Mouse (Mus musculus) intestine, embryonic 15.5 days (tissue): ENCODE measurements around the gene Elof1. TPM values are rescaled to one million over a fixed set of nuclear protein-coding genes. Genes with fewer than 3 reads are reported as not detected.
"Not testable (repeated sequence)": the region's sequence is repeated elsewhere in the genome, so short reads cannot be mapped to it uniquely, and the experiment has no call there.

Experiments used
- ATAC-seq: fragments of 200-750 bp; cut with Nextera tagmentation; 2 replicates; pipeline ENCODE4 v1.8.0; 2017; ENCODE audit warnings: moderate TSS enrichment, moderate library complexity
- H3K27ac ChIP-seq: fragments of 300-500 bp; sonication (generic); 2 replicates; pipeline ENCODE4 v1.5.1; 2015; ENCODE audit warnings: mild to moderate bottlenecking, inconsistent platforms
- H3K27me3 ChIP-seq: fragments of 300-500 bp; sonication (generic); replicated peaks from 2 replicates; pipeline ENCODE4 v1.6.1; 2015; ENCODE audit warnings: inconsistent platforms
- H3K36me3 ChIP-seq: fragments of 300-500 bp; sonication (generic); 2 replicates; pipeline ENCODE4 v1.6.1; 2015; ENCODE audit warnings: inconsistent platforms
- H3K4me1 ChIP-seq: fragments of 300-500 bp; sonication (generic); replicated peaks from 2 replicates; pipeline ENCODE4 v1.6.1; 2015; ENCODE audit warnings: inconsistent platforms
- H3K4me2 ChIP-seq: fragments of 300-500 bp; sonication (generic); replicated peaks from 2 replicates; pipeline ENCODE4 v1.6.1; 2015; ENCODE audit warnings: mild to moderate bottlenecking, inconsistent platforms
- H3K4me3 ChIP-seq: fragments of 300-500 bp; sonication (generic); replicated peaks from 2 replicates; pipeline ENCODE4 v1.5.1; 2015; ENCODE audit warnings: inconsistent platforms
- H3K9ac ChIP-seq: fragments of 300-500 bp; sonication (generic); 2 replicates; pipeline ENCODE4 v1.6.1; 2015; ENCODE audit warnings: inconsistent platforms
- H3K9me3 ChIP-seq: fragments of 300-500 bp; sonication (generic); 2 replicates; pipeline ENCODE4 v1.6.1; 2016; ENCODE audit warnings: inconsistent platforms
- WGBS: fragments of 180-500 bp; shearing (Covaris S2); methylation state at CpG from one replicate; pipeline ENCODE4 v1.1.7; 2015; 5-methylcytosine and 5-hydroxymethylcytosine counted together
- polyA plus RNA-seq: library from polyadenylated mRNA; unstranded; fragments of >200 nt; fragmentation: Nextera tagmentation; extraction: Ambion mirVana; gene quantifications from 2 replicates; pipeline ENCODE4 v1.2.1, GENCODE M21; 2015

The Elof1 gene
- polyA plus RNA-seq, 1 experiment from 2014 or later, result 143 TPM

GRCm38 (mm10) chr9:22150946-22151345 lies 34.0 kb upstream of the Elof1 start:
- Histone ChIP-seq H3K9ac (no peak overlapping the region), H3K27ac (no peak overlapping the region), H3K4me1 (peaks cover 2% of the 10 kb centered on the region; the same call in 1 of the 2 replicates), H3K4me3 (no peak overlapping the region), H3K27me3 (no peaks in the 10 kb centered on the region), H3K4me2 (no peak overlapping the region), H3K36me3 (no peaks in the 10 kb centered on the region), H3K9me3 (0 out of 2 replicates have a peak, but pooled peaks cover 6% of the 10 kb centered on the region)
- no peak for ATAC-seq
- WGBS, result 86% methylated on average over 2 of the region's 2 CpGs

DNA sequence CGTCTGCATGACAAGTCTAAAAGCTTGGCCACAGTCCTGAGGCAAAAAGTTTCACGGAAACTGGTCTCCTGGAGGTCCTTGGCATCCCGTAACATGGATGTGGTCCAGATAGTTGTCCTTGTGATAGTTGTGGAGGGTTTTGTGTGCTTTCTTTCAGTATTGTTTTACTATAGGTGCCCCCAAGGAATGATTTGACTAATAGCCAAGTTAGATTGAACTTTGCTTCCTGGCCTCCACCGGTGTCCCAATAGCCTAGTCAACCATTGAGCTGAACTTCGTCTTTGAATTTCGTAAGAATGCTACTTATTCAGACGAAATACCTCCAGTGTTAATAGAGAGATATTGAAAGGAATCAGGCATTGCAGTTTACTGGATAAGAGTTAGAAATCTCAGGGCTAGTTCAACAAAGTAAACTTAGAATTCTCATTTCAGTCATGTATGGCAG lies 33.3 kb upstream of the Elof1 start:
- not testable (repeated sequence) for H3K9me3 ChIP-seq, H3K4me2 ChIP-seq, H3K4me3 ChIP-seq, H3K27me3 ChIP-seq, H3K9ac ChIP-seq, H3K36me3 ChIP-seq, H3K27ac ChIP-seq, ATAC-seq, H3K4me1 ChIP-seq
- 81% methylated on average over 7 of the region's 7 CpGs for WGBS

- no peaks in the 10 kb centered on the region for H3K36me3 ChIP-seq
- H3K27ac ChIP-seq, result no peak overlapping the region
- no peak overlapping the region for H3K4me3 ChIP-seq
- peak; percentile 72 for ATAC-seq
- no peaks in the 10 kb centered on the region for H3K27me3 ChIP-seq
- 71% methylated on average over 20 of the region's 20 CpGs for WGBS
- H3K4me2 ChIP-seq, result no peak overlapping the region
- H3K9me3 ChIP-seq, result 0 out of 2 replicates have a peak, but pooled peaks cover 6% of the 10 kb centered on the region
- H3K4me1 ChIP-seq, result no peaks in the 10 kb centered on the region
- H3K9ac ChIP-seq, result no peak overlapping the region
Measured at GRCm38 (mm10) chr9:22149426-22150248, 32.7 kb upstream of the Elof1 start.

GRCm38 (mm10) chr9:22144304-22144965 lies 27.5 kb upstream of the Elof1 start:
- Histone ChIP-seq H3K4me1 (no peaks in the 10 kb centered on the region), H3K4me3 (no peak overlapping the region), H3K27me3 (no peaks in the 10 kb centered on the region), H3K9ac (no peak overlapping the region), H3K36me3 (no peaks in the 10 kb centered on the region), H3K4me2 (no peak overlapping the region), H3K9me3 (0 out of 2 replicates have a peak, but pooled peaks cover 6% of the 10 kb centered on the region), H3K27ac (no peak overlapping the region)
- no peak for ATAC-seq
- 90% methylated on average over 8 of the region's 8 CpGs for WGBS

DNA sequence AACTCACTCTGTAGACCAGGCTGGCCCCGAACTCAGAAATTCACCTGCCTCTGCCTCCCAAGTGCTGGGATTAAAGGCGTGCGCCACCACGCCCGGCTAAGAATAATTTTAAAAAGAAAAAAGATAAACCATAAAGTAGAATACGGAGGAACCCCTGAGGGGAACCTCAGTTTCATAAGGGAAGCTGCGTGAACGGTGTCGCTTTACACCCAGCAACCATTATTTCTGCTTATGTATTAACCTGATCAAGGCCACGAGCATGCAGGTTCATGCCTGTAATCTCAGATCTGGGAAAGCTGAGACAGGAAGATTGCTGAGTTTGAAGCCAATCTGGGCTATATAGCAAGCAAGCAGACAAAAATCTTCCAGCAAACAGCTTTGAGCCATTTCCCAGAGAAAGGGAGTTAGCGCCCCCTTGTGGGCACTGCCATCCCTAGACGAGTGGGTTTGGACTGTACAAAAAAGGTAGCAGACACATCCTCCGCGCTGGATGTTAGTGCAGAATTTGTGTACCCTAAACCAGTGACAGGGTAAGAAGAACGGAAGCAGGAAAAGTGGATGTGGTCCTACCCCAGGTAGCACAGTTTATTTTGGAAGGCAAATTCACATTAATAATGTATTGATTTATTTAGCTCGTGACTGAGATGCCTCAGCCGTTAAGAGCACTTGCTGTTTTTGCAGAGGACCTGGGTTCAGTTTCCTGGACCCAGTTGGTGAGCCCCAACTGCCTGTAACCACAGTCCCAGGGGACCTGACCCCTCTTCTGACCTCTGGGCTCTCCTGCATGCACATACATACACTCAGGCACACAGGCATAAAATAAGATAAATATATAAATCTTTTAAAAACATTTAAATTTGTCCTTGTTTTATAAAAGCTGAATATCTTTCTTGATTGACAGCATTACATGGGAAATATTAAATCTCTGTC lies 26.4 kb upstream of the Elof1 start:
- H3K27ac ChIP-seq, result no peak overlapping the region
- H3K4me3 ChIP-seq, result no peak overlapping the region
- no peak overlapping the region for H3K9ac ChIP-seq
- 53% methylated on average over 17 of the region's 17 CpGs for WGBS
- no peak overlapping the region for H3K4me2 ChIP-seq
- no peaks in the 10 kb centered on the region for H3K27me3 ChIP-seq
- no peaks in the 10 kb centered on the region for H3K4me1 ChIP-seq
- peak; percentile 77 for ATAC-seq
- no peaks in the 10 kb centered on the region for H3K36me3 ChIP-seq
- H3K9me3 ChIP-seq, result 0 out of 2 replicates have a peak, but pooled peaks cover 6% of the 10 kb centered on the region

GRCm38 (mm10) chr9:22139746-22140145 lies 22.8 kb upstream of the Elof1 start:
- Histone ChIP-seq H3K4me1 (0 out of 2 replicates have a peak, but pooled peaks cover 4% of the 10 kb centered on the region), H3K27me3 (no peaks in the 10 kb centered on the region), H3K36me3 (no peaks in the 10 kb centered on the region), H3K9ac (no peak overlapping the region), H3K4me2 (no peak overlapping the region), H3K27ac (no peak overlapping the region), H3K4me3 (no peak overlapping the region), H3K9me3 (no peaks in the 10 kb centered on the region)
- no peak for ATAC-seq
- 86% methylated on average over 5 of the region's 5 CpGs for WGBS

GRCm38 (mm10) chr9:22138480-22138879 lies 21.5 kb upstream of the Elof1 start:
- H3K9ac ChIP-seq, result no peak overlapping the region
- H3K9me3 ChIP-seq, result no peaks in the 10 kb centered on the region
- no peak overlapping the region for H3K27ac ChIP-seq
- no peak overlapping the region for H3K4me3 ChIP-seq
- WGBS, result 44% methylated on average over 2 of the region's 2 CpGs
- no peaks in the 10 kb centered on the region for H3K27me3 ChIP-seq
- no peak for ATAC-seq
- H3K4me2 ChIP-seq, result no peak overlapping the region
- H3K4me1 ChIP-seq, result 0 out of 2 replicates have a peak, but pooled peaks cover 4% of the 10 kb centered on the region
- H3K36me3 ChIP-seq, result no peaks in the 10 kb centered on the region

- H3K27ac ChIP-seq, result no peak overlapping the region
- H3K4me1 ChIP-seq, result peaks cover 7% of the 10 kb centered on the region
- H3K4me2 ChIP-seq, result peak overlapping the region; percentile 33
- 15% methylated on average over 23 of the region's 23 CpGs for WGBS
- no peaks in the 10 kb centered on the region for H3K9me3 ChIP-seq
- H3K9ac ChIP-seq, result no peak overlapping the region
- no peaks in the 10 kb centered on the region for H3K27me3 ChIP-seq
- ATAC-seq, result peak; percentile 65
- no peaks in the 10 kb centered on the region for H3K36me3 ChIP-seq
- no peak overlapping the region for H3K4me3 ChIP-seq
Measured at GRCm38 (mm10) chr9:22136765-22137547, 20.0 kb upstream of the Elof1 start.

GRCm38 (mm10) chr9:22135644-22136390 lies 18.8 kb upstream of the Elof1 start, which contains the start of gene Acp5:
Gene Acp5, minus strand, starts transcription at chr9:22135711.
- 68% methylated on average over 7 of the region's 7 CpGs for WGBS
- Histone ChIP-seq H3K27me3 (no peaks in the 10 kb centered on the region), H3K4me3 (no peak within 1 kb of the TSS), H3K9me3 (no peaks in the 10 kb centered on the region), H3K36me3 (no peaks in the 10 kb centered on the region), H3K4me1 (peaks cover 18% of the 10 kb centered on the region), H3K9ac (no peak within 1 kb of the TSS), H3K27ac (no peak within 1 kb of the TSS), H3K4me2 (no peak within 1 kb of the TSS)
- peak; percentile 8; the same call in 1 of the 2 replicates for ATAC-seq

GRCm38 (mm10) chr9:22134988-22135643 lies 18.1 kb upstream of the Elof1 start:
- Histone ChIP-seq H3K4me3 (no peak overlapping the region), H3K27me3 (no peaks in the 10 kb centered on the region), H3K9ac (no peak overlapping the region), H3K9me3 (no peaks in the 10 kb centered on the region), H3K4me2 (no peak overlapping the region), H3K36me3 (no peaks in the 10 kb centered on the region), H3K4me1 (peaks cover 18% of the 10 kb centered on the region), H3K27ac (no peak overlapping the region)
- WGBS, result 80% methylated on average over 9 of the region's 9 CpGs
- ATAC-seq, result no peak
